Mouse (Mus musculus) heart, adult 11 months (tissue): Measurements from ENCODE around the gene Cubn.

Experiments used
- DNase-seq: peaks from one replicate; pipeline ENCODE4 v3.0.0; 2022

Cubn gene

DNA sequence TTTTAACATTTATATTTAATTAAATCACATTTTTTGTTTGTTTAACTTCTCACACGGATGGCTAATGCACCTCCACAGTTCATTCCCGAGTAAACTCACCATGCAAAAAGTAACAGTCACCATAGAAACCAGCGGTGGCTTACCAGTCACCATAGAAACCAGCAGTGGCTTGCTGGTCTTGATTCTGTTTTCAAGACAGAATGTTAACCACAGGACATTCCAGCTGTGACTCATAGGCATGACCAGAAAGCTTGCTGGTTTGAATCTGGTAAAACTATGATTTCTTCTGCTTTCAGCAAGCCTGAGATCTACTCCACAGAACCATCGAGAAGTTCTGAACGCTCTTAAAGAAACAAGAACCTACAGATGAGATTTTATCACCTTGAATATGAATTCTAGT, 84.3 kb downstream of the Cubn start:
- DNase-seq: peak; percentile 96

GRCm38 (mm10) chr2:13404986-13405678, 86.5 kb downstream of the Cubn start:
- DNase-seq: peak; percentile 94

DNA sequence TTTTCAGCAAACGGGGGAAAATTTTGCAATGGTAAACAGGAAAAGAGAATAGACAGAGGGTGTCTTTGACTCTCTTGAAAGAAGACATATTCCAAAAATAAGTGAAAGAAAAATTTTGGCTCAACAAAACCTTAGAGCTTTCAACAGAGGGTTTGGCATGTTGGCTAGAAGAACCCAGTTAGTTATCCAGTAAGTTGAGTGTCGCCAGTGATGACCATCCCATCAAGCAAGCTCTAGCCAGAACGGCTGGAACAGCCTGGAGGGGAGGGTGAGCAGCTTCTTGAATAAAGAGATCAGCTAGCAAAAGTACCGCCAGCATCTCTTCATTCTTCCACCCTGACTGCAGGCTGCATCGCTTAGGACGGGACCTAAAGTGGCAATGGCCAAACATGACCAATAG, 90.8 kb downstream of the Cubn start:
- peak; percentile 98 for DNase-seq

- DNase-seq: peak; percentile 87
Observed at GRCm38 (mm10) chr2:13399480-13400072, 92.0 kb downstream of the Cubn start.

- peak; percentile 97 for DNase-seq
Observed at GRCm38 (mm10) chr2:13398955-13399354, 92.7 kb downstream of the Cubn start.

DNA sequence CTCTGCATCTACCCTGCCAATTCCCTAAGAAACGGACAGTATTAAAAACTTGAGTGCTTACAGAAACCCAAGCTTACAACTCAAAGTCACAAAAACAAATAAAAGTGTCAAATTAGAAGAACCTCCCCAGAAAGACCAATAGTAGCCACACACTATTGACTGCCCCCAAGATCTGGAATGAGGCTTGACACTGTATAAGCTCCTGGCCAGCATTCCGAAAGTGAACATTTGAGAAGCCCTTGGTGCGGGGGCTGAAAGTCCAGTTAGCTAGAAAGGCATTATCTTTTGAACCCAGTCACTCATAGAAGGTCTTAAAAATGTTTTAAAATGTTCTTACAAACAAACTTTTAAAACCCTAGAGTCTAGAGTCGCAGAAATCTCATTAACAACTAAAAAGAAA, 93.1 kb downstream of the Cubn start:
- no peak for DNase-seq

GRCm38 (mm10) chr2:13396124-13396540, 95.5 kb downstream of the Cubn start:
- peak; percentile 85 for DNase-seq

DNA sequence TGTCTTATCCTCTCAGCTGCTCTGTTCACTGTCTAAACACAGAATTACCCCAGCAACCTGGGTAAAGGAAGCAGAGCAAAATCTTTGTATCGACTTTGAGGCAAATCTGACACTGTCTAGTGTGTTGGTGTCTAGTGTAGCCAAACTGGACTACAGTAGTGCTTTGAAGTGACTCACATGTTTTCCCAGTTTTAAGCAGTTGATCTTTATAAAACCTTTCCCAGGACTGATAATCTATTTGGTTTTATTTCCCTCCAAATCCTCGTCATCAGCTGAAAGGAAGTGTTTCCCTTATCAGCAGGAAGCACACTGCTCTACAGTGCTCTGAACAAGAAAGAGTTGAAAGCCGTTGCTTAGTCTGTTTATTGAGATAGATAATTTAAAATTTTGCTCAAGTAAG, 100.6 kb downstream of the Cubn start:
- peak; percentile 95 for DNase-seq

DNA sequence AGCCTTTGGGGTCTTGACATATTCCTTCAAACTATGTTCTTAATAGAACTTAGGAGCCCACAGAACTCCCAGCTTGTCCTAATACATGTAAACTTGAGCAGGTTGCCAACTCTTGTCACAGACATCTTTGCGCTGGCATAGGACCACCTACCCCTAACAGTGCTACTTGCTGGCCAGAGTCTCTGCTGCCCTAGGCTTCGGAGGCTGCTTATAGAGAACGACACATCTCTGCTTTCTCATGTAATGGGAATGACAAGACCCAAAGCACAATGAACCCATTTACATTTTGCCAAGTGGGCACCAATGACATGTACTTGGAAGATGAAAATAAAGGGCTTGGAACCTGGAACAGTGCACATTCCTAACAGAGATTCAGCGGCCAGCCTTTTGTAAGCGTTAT, 105.0 kb downstream of the Cubn start:
- DNase-seq: no peak

- peak; percentile 97 for DNase-seq
Observed at GRCm38 (mm10) chr2:13385542-13386345, 105.9 kb downstream of the Cubn start.

- peak; percentile 98 for DNase-seq
Observed at GRCm38 (mm10) chr2:13384775-13385541, 106.7 kb downstream of the Cubn start.

DNA sequence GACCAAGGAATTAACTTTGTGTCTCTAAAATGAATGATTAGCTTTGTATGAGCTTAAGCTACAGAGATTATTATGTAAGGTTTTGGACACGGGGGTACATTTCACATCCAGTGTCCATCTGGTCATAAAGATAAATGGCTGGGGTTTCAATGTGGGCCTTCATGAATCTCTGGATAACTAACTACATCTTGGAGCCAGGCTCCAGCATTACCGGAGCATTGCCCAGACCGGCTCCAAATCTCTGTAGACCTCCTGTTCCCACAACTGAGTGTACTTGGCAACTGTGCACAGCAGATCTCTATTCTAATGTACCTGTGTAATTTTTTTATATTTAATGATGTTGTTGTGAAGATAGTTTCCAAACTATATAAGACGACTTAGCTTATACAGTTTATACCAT, 115.4 kb downstream of the Cubn start:
- peak; percentile 92 for DNase-seq

DNA sequence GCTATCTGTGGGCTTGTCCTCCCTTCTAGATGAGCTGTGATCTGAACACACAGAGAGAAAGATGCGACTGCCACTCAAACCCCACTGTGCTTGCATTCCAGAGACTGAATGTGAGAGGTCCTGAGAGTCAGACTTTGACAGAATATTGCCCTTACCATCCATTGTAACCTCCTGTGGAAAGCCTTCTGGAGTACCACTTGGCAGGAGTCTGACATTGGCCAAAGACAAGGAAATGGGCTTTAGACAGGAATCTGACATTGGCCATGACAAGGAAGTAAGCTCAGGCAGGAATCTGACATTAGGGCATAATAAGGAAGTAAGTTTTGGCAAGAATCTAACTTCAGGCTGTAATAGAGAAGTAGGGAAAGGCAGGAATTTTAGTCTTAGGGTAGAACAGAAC, 118.3 kb downstream of the Cubn start:
- peak; percentile 91 for DNase-seq

DNA sequence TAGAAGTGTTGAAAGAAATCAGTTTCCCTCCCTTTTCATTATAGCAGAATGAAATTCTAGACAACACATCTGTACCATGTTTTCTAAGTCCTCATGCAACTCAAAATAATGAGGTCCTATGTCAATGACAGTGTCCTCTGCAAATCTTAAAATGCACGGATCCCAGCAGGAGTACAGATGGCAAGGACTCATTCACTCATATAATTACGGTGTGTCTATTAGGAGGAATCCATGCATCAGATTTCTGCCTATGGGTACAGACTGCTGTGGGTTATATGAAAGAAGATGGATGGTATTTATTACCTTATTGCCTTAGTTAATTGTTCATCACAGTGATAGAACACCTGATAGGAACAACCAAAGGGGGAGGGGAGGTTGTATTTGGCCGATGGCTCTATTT, 118.8 kb downstream of the Cubn start:
- no peak for DNase-seq

DNA sequence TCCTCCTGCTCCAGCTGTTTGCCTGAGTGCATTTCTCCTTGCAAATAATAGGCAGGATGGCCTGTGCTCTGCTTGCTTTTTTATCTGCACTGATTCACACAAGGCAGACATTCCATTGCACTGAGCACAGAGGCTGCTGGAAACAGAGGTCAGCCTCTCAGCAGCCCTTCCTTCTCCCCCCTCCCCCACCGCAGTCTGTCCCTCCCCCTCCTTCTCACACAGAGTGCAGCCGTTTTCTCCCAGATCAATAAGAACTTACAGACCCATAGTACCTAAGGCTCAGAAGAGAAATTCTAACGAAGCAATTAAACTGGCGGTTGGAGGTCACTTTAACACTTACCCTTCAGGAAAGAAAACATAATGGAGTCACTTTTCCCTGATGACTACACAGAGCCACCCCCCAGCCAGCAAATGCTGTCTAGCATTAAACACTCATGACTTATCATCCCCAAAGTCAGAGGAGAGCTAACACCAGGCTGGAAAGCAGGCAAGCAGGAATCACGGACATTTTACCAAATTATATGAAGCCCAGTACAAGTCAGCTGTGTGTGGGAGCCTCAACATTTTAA, 119.3 kb downstream of the Cubn start:
- peak; percentile 99 for DNase-seq

GRCm38 (mm10) chr2:13371797-13372170, 119.8 kb downstream of the Cubn start:
- DNase-seq: no peak

DNA sequence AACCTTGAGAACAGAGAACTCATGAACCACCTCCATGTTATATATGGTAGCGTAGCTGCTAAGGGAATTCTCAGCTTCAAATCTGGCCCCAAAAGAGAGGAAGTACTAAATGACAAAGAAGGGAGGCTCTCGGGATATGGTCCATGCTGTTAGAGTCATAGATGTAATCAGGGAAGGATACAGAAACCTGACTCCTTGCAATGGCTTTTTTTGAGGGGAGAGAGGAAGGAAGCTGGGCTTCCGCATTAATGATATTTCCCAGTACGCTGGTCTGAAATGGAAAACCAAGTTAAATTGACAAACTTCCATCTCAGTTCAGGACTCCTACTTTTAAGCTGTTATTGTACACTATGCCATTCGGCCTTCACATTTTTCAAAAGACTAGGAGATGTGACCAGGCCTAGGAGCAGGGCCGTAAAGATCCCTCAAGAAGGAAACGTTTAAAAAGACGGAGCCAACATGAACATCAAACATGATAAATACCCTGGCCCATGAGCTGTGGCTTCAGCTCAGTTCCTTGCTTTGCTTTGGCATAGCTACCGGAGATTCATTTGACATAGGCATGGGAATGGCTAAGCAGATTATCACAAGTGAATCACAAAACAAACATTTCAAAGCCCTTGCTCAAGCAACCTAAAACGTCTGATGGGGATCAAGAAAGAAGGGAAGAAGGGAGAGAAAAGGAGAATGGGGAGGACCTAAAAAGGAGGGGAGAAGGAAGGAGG, 120.4 kb downstream of the Cubn start:
- peak; percentile 93 for DNase-seq

DNA sequence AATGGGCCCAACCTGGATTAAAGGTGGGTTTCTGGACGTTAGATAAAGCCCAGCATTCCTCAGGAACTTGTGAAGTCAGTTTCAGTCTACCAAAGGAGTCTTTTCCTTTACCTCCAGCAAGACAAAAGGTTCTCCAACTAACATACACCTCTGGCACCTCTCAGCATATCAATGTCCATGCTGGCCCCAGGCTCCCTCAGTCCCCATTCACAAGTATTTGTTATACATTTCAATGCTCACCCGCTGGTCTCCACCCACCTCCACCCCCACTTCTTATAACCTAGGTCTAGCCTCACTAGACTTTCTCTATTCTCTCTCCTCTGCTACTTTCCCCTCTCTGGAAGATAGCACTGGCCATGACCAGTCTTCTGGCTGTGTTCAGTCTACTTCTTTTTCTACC, 121.1 kb downstream of the Cubn start:
- DNase-seq: no peak

GRCm38 (mm10) chr2:13368517-13368916, 123.1 kb downstream of the Cubn start:
- DNase-seq: peak; percentile 51

GRCm38 (mm10) chr2:13357885-13358552, 133.6 kb downstream of the Cubn start:
- no peak for DNase-seq

DNA sequence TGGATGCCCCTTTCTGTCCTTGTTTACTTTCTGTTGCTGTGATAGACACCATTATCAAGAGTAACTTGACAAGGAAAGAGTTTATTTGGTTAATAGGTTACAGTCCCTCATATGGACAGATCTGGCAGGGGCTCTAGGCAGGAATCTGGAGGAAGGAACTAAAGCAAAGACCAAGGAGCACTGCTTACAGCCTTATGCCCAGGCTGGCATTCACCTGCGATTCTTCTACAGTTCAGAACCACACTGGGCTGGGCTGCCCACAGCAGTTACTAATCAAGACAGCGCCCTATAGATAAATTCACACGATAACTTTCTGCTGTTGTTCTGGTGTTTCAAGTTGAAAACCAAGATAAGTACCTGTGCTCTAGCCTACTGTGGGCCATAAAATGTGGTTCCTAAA, 138.8 kb downstream of the Cubn start:
- DNase-seq: no peak
